Mouse (Mus musculus): ENCODE data around the gene Epas1. TPM values are rescaled to one million over a fixed set of nuclear protein-coding genes. Genes with fewer than 3 reads are reported as not detected.

Epas1 gene
- polyA plus RNA-seq, 1 experiment from 2014 or later = 7.2 TPM

DNA sequence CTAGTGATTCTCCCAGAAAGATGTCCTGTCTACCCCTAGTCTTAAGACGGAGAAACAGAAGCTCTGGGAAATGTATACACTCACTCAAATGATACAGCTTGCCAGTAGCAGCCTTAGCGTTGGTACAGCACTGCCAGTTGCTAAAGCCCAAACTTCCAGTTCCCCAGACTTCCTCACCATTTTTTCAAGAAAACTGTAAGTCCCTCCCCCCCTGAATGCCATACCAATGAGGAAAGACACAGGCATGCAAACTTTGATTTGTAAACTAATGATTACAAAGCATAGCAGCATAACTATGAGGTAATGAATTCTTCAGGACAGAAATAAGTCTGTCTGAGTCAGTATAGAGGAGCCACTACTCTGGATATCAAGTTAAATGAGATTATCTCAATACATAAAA is 124.2 kb downstream of the Epas1 start:
- Histone ChIP-seq H3K36me3 (no peaks in the 10 kb centered on the region), H3K27me3 (replicated peaks) (no peaks in the 10 kb centered on the region), H3K9me3 (replicated peaks) (no peaks in the 10 kb centered on the region), H3K4me3 (no peak overlapping the region), H3K9ac (no peak overlapping the region), H3K4me2 (no peak overlapping the region), H3K4me1 (replicated peaks) (0 out of 2 replicates have a peak, but pooled peaks cover 3% of the 10 kb centered on the region), H3K27ac (ENCODE audit: poor library complexity, severe bottlenecking) (no peak overlapping the region)
- 51% methylated on average over 2 of the region's 2 CpGs for WGBS
- no peak for ATAC-seq (ENCODE audit: insufficient number of reproducible peaks, low FRiP score)

DNA sequence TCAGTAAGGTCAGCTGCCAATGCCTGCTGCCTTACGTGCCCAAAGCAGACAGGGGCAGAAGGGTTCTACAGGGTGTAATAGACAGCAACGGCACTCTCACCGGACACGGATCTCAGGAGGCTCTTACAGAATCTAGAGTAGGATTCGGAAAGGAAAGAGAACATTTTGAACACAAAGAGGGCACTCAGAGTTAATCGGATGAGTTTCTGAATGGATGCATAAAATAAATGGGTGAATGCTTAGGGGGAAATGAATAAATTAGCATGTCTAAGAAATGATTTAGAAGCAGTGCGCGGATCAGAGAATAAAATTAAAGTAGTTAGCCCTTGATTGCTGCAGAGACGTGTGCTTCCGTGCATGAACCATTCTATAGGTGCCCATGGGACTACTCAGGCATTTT is 126.6 kb downstream of the Epas1 start:
- Histone ChIP-seq H3K9ac (no peak overlapping the region), H3K27me3 (replicated peaks) (no peaks in the 10 kb centered on the region), H3K27ac (ENCODE audit: poor library complexity, severe bottlenecking) (no peak overlapping the region), H3K4me2 (no peak overlapping the region), H3K4me1 (replicated peaks) (0 out of 2 replicates have a peak, but pooled peaks cover 3% of the 10 kb centered on the region), H3K4me3 (no peak overlapping the region), H3K9me3 (replicated peaks) (no peaks in the 10 kb centered on the region), H3K36me3 (no peaks in the 10 kb centered on the region)
- 86% methylated on average over 10 of the region's 10 CpGs for WGBS
- no peak for ATAC-seq (ENCODE audit: insufficient number of reproducible peaks, low FRiP score)

DNA sequence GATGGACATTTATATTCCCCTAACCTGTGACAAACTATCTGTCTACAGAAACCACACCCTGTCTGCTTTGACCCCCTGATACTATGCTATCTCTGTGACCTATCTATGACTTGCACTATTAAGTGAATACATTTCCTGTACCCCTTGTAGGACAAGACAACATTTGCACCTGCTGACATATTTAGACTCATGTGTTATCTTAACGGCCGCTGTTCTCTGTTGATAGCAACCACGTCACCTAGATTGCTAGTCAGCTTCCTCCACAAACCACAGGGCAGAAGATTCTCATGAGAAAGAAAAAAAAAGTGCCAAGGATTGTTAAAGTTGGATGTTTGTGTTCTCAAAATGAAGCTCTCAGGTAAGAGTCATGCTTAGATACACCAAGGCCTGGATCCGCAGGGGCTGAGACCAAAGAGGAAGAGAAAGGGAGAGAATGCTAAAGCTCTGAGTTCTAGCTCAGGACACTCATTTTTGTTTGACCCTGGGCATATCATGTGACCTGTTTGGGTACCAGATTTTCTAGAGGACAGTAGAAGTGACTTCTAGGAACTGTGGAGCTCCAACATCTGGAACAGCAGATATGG is 127.1 kb downstream of the Epas1 start:
- 51% methylated on average over 4 of the region's 4 CpGs for WGBS
- H3K9me3 ChIP-seq (replicated peaks) = no peaks in the 10 kb centered on the region
- H3K27me3 ChIP-seq (replicated peaks) = no peaks in the 10 kb centered on the region
- H3K4me1 ChIP-seq (replicated peaks) = 0 out of 2 replicates have a peak, but pooled peaks cover 3% of the 10 kb centered on the region
- H3K27ac ChIP-seq (ENCODE audit: poor library complexity, severe bottlenecking) = no peak overlapping the region
- no peak for ATAC-seq (ENCODE audit: insufficient number of reproducible peaks, low FRiP score)
- H3K4me2 ChIP-seq = no peak overlapping the region
- no peak overlapping the region for H3K4me3 ChIP-seq
- no peak overlapping the region for H3K9ac ChIP-seq
- no peaks in the 10 kb centered on the region for H3K36me3 ChIP-seq

Other genes with a start within 250 kb of the Epas1 start
- 0.38 and 0.40 TPM in 2 replicates for gene Gm10309, start 248.5 kb upstream of the Epas1 start, polyA plus RNA-seq (2016; fragmentation: Nextera tagmentation; extraction: Ambion mirVana)
- gene Tmem247, start 163.6 kb downstream of the Epas1 start, polyA plus RNA-seq (2016; fragmentation: Nextera tagmentation; extraction: Ambion mirVana) = not detected in 2 replicates
- gene Atp6v1e2, start 194.2 kb downstream of the Epas1 start, polyA plus RNA-seq (2016; fragmentation: Nextera tagmentation; extraction: Ambion mirVana) = not detected in 2 replicates
- gene Rhoq, start 209.4 kb downstream of the Epas1 start, polyA plus RNA-seq (2016; fragmentation: Nextera tagmentation; extraction: Ambion mirVana) = 28.4 and 32.6 TPM in 2 replicates

All from heart, embryonic 12.5 days (tissue).